Mouse (Mus musculus) thymus, adult 2 months (tissue): Measurements from ENCODE around the gene Gm3476.
"Not testable (repeated sequence)": the region's sequence is repeated elsewhere in the genome, so short reads cannot be mapped to it uniquely, and the experiment has no call there.

ENCODE experiments used
- CTCF ChIP-seq: fragments of 200-500 bp; IDR thresholded peaks from 2 replicates; pipeline ENCODE4 v1.5.1; 2012; ENCODE audit warnings: mild to moderate bottlenecking, control low read depth, low read length, moderate library complexity, borderline replicate concordance; ENCODE audit not compliant: control insufficient read depth, poor library complexity, insufficient read depth; ENCODE audit errors: extremely low read depth
- POLR2A ChIP-seq: fragments of 200-500 bp; IDR thresholded peaks from 2 replicates; pipeline ENCODE4 v1.6.1; 2012; ENCODE audit warnings: mild to moderate bottlenecking, low read length, control low read depth, moderate library complexity; ENCODE audit not compliant: control insufficient read depth, poor library complexity, insufficient read depth; ENCODE audit errors: extremely low read depth

DNA sequence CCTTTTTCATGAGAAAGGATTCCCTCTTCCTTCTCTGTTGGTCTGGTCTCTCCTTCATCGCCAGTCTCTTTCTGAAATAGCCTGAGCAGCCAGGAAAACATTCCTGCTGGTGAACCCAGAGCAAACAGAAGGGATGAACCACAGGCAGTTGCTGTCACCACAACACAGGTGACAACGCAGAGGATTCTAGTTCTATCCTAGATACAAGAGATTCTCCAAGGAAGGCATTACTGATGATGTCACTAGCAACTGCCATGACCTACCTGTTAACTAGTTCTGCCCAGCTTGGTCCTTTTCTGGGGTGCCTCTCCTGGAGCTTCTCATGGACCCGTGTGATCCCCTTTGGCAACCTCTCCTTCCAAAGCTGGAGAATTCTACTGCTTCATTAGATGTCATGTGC is 31.8 kb downstream of the Gm3476 start, which contains the start of gene Gm8206:
- TF ChIP-seq CTCF, POLR2A: not testable (repeated sequence)
